Mouse (Mus musculus): ENCODE results near the gene Brca2.

- TF ChIP-seq EP300 (optimal IDR thresholded peaks at IDR 0.05) (no peak), CTCF (IDR thresholded peaks at IDR 0.05; ENCODE audit: low read depth) (peak; percentile 27)
Observed at GRCm38 (mm10) chr5:150513264-150513663, 9.2 kb upstream of the Brca2 start.

All from stomach, postnatal 0 days (tissue).